Mouse (Mus musculus) bone marrow macrophage, adult 2 months (primary cell): ENCODE data around the gene Srcin1. TPM values are rescaled to one million over a fixed set of nuclear protein-coding genes. Genes with fewer than 3 reads are reported as not detected.

ENCODE experiments used
- H3K27ac ChIP-seq: 2 replicates; pipeline ENCODE4 v1.5.1; 2012; ENCODE audit warnings: low read depth, low read length; ENCODE audit not compliant: insufficient read depth
- H3K4me1 ChIP-seq: 2 replicates; pipeline ENCODE4 v1.6.1; 2012; ENCODE audit warnings: low read length; ENCODE audit not compliant: control insufficient read depth, insufficient read depth
- H3K4me3 ChIP-seq: 2 replicates; pipeline ENCODE4 v1.5.1; 2012; ENCODE audit warnings: mild to moderate bottlenecking, low read length, moderate library complexity; ENCODE audit not compliant: insufficient read depth
- CTCF ChIP-seq: IDR thresholded peaks from 2 replicates; pipeline ENCODE4 v1.5.1; 2012; ENCODE audit warnings: low read depth, mild to moderate bottlenecking, low read length, moderate library complexity
- POLR2A ChIP-seq: IDR thresholded peaks from 2 replicates; pipeline ENCODE4 v1.6.1; 2012; ENCODE audit warnings: mild to moderate bottlenecking, low read depth, low read length, borderline replicate concordance
- polyA plus RNA-seq: library from polyadenylated mRNA; stranded (reverse); fragments of >200 nt; gene quantifications from 2 replicates; pipeline ENCODE4 v1.2.4, GENCODE M21; 2012; ENCODE audit not compliant: missing spikeins, insufficient read depth, insufficient read length

The Srcin1 gene
- polyA plus RNA-seq, 1 experiment = not detected

DNA sequence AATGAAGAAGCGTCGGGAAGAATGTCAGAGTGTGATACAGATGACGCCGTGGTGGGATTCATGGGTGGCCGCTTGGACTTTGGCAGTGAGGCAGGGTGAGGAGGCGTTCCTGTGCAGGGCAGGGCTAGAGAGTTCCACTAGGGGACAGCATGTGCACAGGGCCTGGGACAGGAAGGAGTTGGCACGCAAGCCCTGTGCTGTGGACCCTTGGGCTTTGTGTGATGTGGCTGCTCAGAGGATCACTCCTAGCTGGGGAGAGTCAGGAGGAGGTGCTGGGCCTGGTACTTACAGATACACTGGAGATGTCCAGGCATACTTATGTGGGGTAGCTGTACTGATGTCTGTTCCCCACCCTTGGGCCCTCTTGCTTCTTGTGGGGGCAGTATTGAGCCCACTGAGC, 106.2 kb downstream of the Srcin1 start:
- TF ChIP-seq POLR2A (no peak), CTCF (no peak)
- no peak overlapping the region for H3K27ac ChIP-seq
- no peak overlapping the region for H3K4me3 ChIP-seq
- no peaks in the 10 kb centered on the region for H3K4me1 ChIP-seq

DNA sequence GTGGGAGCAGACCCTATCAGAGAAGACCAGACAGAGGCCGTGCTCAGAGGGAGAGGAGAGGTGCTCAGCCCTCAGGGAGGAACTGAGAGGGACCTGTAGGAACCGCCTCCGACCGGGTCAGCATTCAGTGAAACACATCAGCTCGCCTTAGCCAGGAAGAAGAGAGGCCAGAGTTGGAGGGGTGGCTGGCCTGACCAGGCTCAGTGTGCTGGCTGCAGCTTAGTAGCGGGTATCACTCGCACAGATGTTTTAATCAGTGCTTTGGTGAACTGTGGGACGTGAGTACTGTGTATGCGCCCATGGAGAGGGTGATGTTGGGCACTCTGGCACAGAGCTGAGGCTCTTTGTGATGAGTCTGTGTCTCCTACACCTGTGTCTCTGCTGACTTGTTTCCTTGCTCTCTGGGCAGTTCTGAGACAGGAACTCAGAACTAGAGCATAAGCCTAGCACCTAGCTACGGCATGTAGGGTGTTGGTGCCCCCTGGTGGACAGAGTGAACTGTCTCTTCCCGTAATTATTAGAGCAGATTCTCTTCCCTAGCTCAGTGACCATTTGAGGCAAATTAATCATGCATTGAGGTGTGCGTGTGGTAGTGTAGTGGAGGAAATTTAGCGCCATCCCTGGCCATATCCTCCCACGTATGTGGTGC, 107.2 kb downstream of the Srcin1 start:
- Histone ChIP-seq H3K4me1 (no peaks in the 10 kb centered on the region), H3K27ac (no peak overlapping the region), H3K4me3 (no peak overlapping the region)
- TF ChIP-seq POLR2A = no peak
- peak; percentile 59 for TF ChIP-seq CTCF

DNA sequence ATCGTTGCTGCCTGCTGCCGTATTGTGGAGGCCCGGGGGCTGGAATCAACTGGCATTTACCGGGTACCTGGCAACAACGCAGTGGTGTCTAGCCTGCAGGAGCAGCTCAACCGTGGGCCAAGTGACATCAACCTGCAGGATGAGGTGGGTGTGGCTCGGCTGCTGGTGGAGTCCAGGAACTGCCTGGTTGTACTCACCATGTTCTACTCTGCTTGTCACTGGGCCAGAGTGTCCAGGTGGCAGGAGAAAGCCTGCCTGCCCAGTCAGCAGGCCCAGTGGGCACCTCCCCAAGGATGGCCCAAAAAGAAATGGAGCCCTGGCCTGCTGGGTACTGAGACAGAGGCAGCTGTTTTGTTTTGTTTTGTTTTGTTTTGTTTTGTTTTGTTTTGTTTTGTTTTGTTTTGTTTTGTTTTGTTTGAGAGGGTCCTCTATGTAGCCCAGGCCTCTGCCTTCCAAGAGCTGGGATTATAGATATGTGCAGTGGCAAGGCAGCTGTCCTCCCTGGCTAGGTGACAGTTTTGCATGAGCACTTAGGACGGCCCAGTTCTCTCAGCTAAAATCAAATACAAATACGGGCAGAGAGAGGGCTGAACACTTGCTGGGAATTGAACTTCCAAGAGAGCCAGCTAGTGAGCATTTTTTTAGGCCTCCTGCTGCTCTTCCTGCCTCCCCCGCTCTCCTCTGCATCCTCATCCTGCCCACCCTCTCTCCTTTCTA, 109.4 kb downstream of the Srcin1 start:
- Histone ChIP-seq H3K4me1 (no peaks in the 10 kb centered on the region), H3K4me3 (no peak overlapping the region), H3K27ac (no peak overlapping the region)
- TF ChIP-seq POLR2A (no peak), CTCF (no peak)

DNA sequence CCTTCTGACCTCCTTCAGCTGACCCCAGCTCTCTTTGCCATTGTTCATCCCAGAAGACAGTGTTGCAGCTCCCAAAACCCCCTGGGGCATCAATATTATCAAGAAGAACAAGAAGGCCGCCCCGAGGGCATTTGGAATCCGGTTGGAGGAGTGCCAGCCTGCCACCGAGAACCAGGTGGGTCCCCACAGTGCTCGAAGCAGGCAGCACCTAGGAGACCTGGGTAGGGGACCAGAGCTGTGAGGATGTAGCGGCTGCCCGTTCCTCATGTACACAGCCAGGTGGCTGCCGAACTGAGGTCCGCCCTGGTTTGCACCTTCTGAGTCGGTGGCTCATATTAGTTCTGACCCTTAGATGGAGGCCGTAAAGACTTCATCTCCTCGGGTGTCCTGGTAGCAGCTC, 110.0 kb downstream of the Srcin1 start:
- TF ChIP-seq CTCF = no peak
- TF ChIP-seq POLR2A = no peak

DNA sequence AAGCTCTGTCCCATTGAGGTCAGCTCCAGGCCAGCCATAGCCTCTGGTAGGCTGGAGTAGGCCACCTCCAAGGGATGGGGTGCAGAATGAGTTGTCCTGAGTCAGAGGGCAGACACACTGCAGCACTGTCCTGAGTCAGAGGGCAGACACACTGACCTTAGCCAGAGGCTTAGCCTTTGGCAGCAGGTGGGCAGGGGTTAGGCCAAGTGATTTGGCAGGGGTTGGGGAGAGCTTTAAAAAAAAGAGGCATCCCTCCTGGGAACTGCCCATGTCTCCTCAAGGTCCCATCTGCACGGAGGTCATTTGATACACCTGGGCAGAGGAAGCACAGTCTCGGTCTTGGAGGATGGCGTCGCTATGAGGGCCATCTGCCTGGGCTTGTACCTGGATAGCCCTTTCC, 112.0 kb downstream of the Srcin1 start:
- TF ChIP-seq CTCF (no peak), POLR2A (no peak)
- Histone ChIP-seq H3K4me1 (no peaks in the 10 kb centered on the region), H3K27ac (no peak overlapping the region), H3K4me3 (no peak overlapping the region)

More for the DNA sequence above, 110.0 kb downstream of the Srcin1 start:
- no peak overlapping the region for H3K4me3 ChIP-seq
- H3K27ac ChIP-seq = no peak overlapping the region
- no peaks in the 10 kb centered on the region for H3K4me1 ChIP-seq

DNA sequence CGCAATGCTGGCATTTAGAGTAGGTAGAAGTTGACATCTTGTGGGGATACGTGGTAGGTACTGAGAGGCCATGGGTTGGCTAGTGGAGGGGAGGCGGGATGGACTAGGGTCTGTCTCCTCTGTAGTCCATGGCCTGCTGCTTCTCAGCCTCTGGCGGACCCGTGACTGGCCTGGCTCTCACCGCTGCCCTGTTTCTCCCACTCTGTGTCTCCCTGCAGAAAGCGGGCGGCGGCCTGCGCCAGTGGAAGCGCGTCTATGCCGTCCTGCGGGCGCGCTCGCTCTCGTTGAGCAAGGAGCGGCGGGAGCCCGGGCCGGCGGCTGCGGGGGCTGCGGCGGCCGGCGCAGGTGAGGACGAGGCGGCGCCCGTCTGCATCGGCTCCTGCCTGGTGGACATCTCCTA, 112.8 kb downstream of the Srcin1 start:
- Histone ChIP-seq H3K4me3 (no peak overlapping the region), H3K27ac (no peak overlapping the region), H3K4me1 (no peaks in the 10 kb centered on the region)
- TF ChIP-seq CTCF = no peak
- no peak for TF ChIP-seq POLR2A

DNA sequence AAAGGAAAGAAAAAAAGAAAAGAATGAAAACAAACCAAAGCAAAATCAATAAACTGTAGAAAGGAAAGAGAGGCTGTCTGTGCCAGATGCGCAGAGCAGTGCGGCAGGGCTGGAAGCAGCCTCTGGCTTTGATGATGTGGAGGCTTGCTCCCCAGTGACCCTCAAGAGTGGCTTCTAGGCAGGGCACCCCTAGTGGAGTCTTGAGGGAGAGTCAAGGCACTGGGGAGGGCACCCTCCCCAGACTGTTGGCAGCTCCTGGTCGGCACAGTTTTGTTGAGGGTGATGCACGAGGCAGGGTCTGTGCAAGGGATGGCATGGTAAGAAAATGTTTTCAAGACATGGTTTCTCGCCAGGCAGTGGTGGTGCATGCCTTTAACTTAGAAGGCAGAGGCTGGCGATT, 113.4 kb downstream of the Srcin1 start:
- TF ChIP-seq CTCF (no peak), POLR2A (no peak)
- Histone ChIP-seq H3K4me3 (no peak overlapping the region), H3K4me1 (no peaks in the 10 kb centered on the region), H3K27ac (no peak overlapping the region)

DNA sequence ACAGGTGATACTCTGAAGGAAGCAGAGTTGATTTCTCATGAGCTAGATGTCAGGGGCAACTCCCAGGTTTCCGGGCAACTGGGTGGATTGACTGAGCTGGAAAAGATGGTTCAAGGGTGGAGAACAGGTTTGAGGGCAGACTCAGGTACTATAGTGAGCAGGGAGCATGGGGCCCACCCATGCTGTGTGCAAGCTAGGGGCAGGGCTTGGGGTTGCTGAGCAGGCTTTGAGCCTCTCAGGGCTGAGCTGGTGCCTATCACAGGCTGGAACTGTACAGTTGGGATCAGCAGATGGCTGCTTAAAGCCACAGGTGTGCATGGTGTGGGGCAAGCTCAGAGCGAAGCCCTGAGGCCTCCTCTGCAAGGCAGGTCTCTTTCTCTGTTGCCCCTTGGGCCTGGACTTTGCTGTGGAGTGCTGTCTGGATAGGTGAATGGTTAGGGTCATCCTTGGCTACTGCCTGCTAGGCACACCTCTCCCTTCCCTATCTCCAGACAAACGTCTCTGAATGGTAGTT, 114.6 kb downstream of the Srcin1 start:
- TF ChIP-seq POLR2A (no peak), CTCF (no peak)
- no peaks in the 10 kb centered on the region for H3K4me1 ChIP-seq
- H3K4me3 ChIP-seq = no peak overlapping the region
- no peak overlapping the region for H3K27ac ChIP-seq

Other genes with a start within 250 kb of the Srcin1 start
- 0.12 TPM in 1 of 2 replicates, not detected in the other for gene Gpr179, start 224.1 kb downstream of the Srcin1 start, polyA plus RNA-seq
- 9.2 and 10.3 TPM in 2 replicates for gene Socs7, start 213.6 kb downstream of the Srcin1 start, polyA plus RNA-seq
- gene Arhgap23, start 160.7 kb downstream of the Srcin1 start, polyA plus RNA-seq = 7.5 and 9.2 TPM in 2 replicates
- gene 4933428G20Rik, start 75.8 kb downstream of the Srcin1 start, polyA plus RNA-seq = not detected in 2 replicates
- gene Epop, start 53.5 kb upstream of the Srcin1 start, polyA plus RNA-seq = 2.5 and 3.0 TPM in 2 replicates
- 40.4 and 48.7 TPM in 2 replicates for gene Mllt6, start 87.2 kb upstream of the Srcin1 start, polyA plus RNA-seq
- 45.2 and 50.2 TPM in 2 replicates for gene Cisd3, start 109.6 kb upstream of the Srcin1 start, polyA plus RNA-seq
- gene Pcgf2, start 124.3 kb upstream of the Srcin1 start, polyA plus RNA-seq = 12.3 and 13.6 TPM in 2 replicates
- gene Psmb3, start 127.2 kb upstream of the Srcin1 start, polyA plus RNA-seq = 125 and 142 TPM in 2 replicates
- 25.3 and 26.0 TPM in 2 replicates for gene Pip4k2b, start 168.5 kb upstream of the Srcin1 start, polyA plus RNA-seq
- 19.1 and 19.8 TPM in 2 replicates for gene Cwc25, start 190.4 kb upstream of the Srcin1 start, polyA plus RNA-seq
- not detected in 2 replicates for gene 1700001P01Rik, start 199.7 kb upstream of the Srcin1 start, polyA plus RNA-seq
- gene Rpl23, start 206.3 kb upstream of the Srcin1 start, polyA plus RNA-seq = 854 and 1,184 TPM in 2 replicates
- 194 and 201 TPM in 2 replicates for gene Lasp1, start 222.8 kb upstream of the Srcin1 start, polyA plus RNA-seq